Mouse (Mus musculus): ENCODE measurements around the gene Tgfbi.

- TF ChIP-seq CTCF (IDR thresholded peaks at IDR 0.05; ENCODE audit: extremely low read depth, insufficient read depth, low read length) (no peak), POLR2A (IDR thresholded peaks at IDR 0.05; ENCODE audit: extremely low read depth, insufficient read depth, low read length) (no peak)
These were observed 24.9 kb downstream of the Tgfbi start for GRCm38 (mm10) chr13:56634139-56634615.
